Mouse (Mus musculus): ENCODE measurements at regions not wholly inside any gene's neighbourhood (a gene's known extent, or its start where the extent isn't known, plus 50 kb on each side); places are given as distances from the start of the nearest gene placed in this dataset.

DNA sequence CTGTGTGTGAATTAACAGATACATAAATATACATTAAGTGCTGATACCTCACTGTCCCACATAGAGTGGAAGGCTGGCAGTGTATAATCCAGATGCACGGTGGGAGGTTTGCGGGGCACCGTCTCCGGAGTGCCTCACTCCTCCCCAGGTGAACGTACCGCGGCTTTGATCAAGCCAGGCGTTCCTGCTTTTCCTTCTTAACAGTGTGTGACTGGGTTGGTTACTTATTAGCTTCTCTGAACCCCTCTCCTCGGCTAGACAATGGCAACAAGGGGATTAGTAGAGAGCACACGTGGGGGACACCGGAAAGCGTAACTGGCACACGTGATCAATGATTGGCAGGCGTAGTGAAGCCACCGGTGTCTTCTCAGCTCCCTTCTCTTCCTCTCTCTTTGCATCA, 396.8 kb upstream of the Atp11b start:
- WGBS (ENCODE audit: insufficient replicate concordance), result 79% methylated on average over 15 of the region's 15 CpGs
- Histone ChIP-seq H3K4me2 (no peak overlapping the region), H3K9me3 (replicated peaks; ENCODE audit: control insufficient read depth, low read length) (no peaks in the 10 kb centered on the region)

GRCm38 (mm10) chr3:35358541-35358940, 395.4 kb upstream of the Atp11b start:
- H3K4me2 ChIP-seq, result no peak overlapping the region
- 66% methylated on average over 6 of the region's 6 CpGs for whole genome bisulfite sequencing (ENCODE audit: insufficient replicate concordance)

More for the DNA sequence above, 396.8 kb upstream of the Atp11b start:
- no peaks in the 10 kb centered on the region for H3K4me1 ChIP-seq (ENCODE audit: control insufficient read depth, insufficient read depth, low read length)
- no peak overlapping the region for H3K4me3 ChIP-seq (ENCODE audit: low read depth, low read length)
- H3K27ac ChIP-seq (ENCODE audit: low read depth, low read length), result no peak overlapping the region
- no peak overlapping the region for H3K9ac ChIP-seq (ENCODE audit: low read depth, low read length)
- no peaks in the 10 kb centered on the region for H3K27me3 ChIP-seq (ENCODE audit: control insufficient read depth, insufficient read depth, low read length)
- H3K36me3 ChIP-seq (ENCODE audit: control insufficient read depth, insufficient read depth, low read length), result no peaks in the 10 kb centered on the region
- no peak for ATAC-seq (replicated peaks; ENCODE audit: insufficient number of reproducible peaks, low FRiP score, low TSS enrichment)

DNA sequence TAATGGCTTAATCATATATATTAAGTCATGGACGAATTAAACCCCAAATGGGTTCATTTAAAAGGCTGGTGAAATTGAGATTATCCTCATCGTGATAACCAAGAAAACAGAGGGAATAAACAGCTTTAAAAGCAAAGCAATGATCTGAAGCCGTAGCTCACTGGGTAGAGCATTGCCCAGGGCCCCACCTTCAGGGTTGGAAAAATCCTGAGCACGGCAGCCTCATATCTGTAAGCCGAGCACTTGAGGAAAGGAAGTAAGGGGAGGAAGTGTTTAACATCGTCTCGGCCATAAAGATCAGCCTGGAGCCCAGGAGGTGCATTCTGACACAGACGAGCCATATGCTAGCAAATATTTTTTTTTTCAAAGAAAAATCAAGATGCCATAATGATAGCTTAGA, 394.6 kb upstream of the Atp11b start:
- Histone ChIP-seq H3K36me3 (ENCODE audit: control insufficient read depth, insufficient read depth, low read length) (no peaks in the 10 kb centered on the region), H3K27ac (ENCODE audit: low read depth, low read length) (no peak overlapping the region), H3K4me1 (ENCODE audit: control insufficient read depth, insufficient read depth, low read length) (no peaks in the 10 kb centered on the region), H3K4me3 (ENCODE audit: low read depth, low read length) (no peak overlapping the region), H3K27me3 (ENCODE audit: control insufficient read depth, insufficient read depth, low read length) (no peaks in the 10 kb centered on the region), H3K9ac (ENCODE audit: low read depth, low read length) (no peak overlapping the region), H3K4me2 (no peak overlapping the region), H3K9me3 (replicated peaks; ENCODE audit: control insufficient read depth, low read length) (no peaks in the 10 kb centered on the region)
- 45% methylated on average over 8 of the region's 8 CpGs for WGBS (ENCODE audit: insufficient replicate concordance)
- no peak for ATAC-seq (replicated peaks; ENCODE audit: insufficient number of reproducible peaks, low FRiP score, low TSS enrichment)

More at GRCm38 (mm10) chr3:35358541-35358940, 395.4 kb upstream of the Atp11b start:
- ATAC-seq (replicated peaks; ENCODE audit: insufficient number of reproducible peaks, low FRiP score, low TSS enrichment), result no peak
- Histone ChIP-seq H3K36me3 (ENCODE audit: control insufficient read depth, insufficient read depth, low read length) (no peaks in the 10 kb centered on the region), H3K27ac (ENCODE audit: low read depth, low read length) (no peak overlapping the region), H3K27me3 (ENCODE audit: control insufficient read depth, insufficient read depth, low read length) (no peaks in the 10 kb centered on the region), H3K4me1 (ENCODE audit: control insufficient read depth, insufficient read depth, low read length) (no peaks in the 10 kb centered on the region), H3K9ac (ENCODE audit: low read depth, low read length) (no peak overlapping the region), H3K4me3 (ENCODE audit: low read depth, low read length) (no peak overlapping the region), H3K9me3 (replicated peaks; ENCODE audit: control insufficient read depth, low read length) (no peaks in the 10 kb centered on the region)

DNA sequence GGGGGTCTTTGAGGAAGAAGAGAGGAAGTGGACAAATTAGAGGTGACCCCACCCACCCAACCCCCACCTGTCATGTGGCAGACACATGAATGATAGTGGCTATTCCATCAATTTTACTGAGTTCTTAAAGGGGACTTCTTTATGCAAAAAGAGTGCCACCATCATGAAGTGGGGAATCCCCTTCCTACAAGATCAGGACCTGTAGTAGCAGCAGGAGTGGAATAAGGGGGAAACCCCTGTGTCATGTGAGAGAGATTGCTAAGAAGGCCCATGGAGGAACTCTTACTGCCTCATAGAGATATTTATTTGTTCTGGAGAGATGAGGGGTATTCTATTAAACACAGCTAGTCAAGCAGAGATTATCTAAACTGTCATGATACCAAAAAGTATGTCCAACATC, 393.4 kb upstream of the Atp11b start:
- no peak for ATAC-seq (replicated peaks; ENCODE audit: insufficient number of reproducible peaks, low FRiP score, low TSS enrichment)
- no peak overlapping the region for H3K4me2 ChIP-seq

GRCm38 (mm10) chr3:35361086-35361485, 392.8 kb upstream of the Atp11b start:
- Histone ChIP-seq H3K9me3 (replicated peaks; ENCODE audit: control insufficient read depth, low read length) (no peaks in the 10 kb centered on the region), H3K4me2 (no peak overlapping the region), H3K4me1 (ENCODE audit: control insufficient read depth, insufficient read depth, low read length) (no peaks in the 10 kb centered on the region), H3K36me3 (ENCODE audit: control insufficient read depth, insufficient read depth, low read length) (no peaks in the 10 kb centered on the region), H3K27ac (ENCODE audit: low read depth, low read length) (no peak overlapping the region), H3K4me3 (ENCODE audit: low read depth, low read length) (no peak overlapping the region), H3K9ac (ENCODE audit: low read depth, low read length) (no peak overlapping the region), H3K27me3 (ENCODE audit: control insufficient read depth, insufficient read depth, low read length) (no peaks in the 10 kb centered on the region)
- no peak for ATAC-seq (replicated peaks; ENCODE audit: insufficient number of reproducible peaks, low FRiP score, low TSS enrichment)
- WGBS (ENCODE audit: insufficient replicate concordance), result 90% methylated on average over 2 of the region's 2 CpGs

More for the DNA sequence above, 393.4 kb upstream of the Atp11b start:
- Histone ChIP-seq H3K9me3 (replicated peaks; ENCODE audit: control insufficient read depth, low read length) (no peaks in the 10 kb centered on the region), H3K4me3 (ENCODE audit: low read depth, low read length) (no peak overlapping the region), H3K4me1 (ENCODE audit: control insufficient read depth, insufficient read depth, low read length) (no peaks in the 10 kb centered on the region), H3K27me3 (ENCODE audit: control insufficient read depth, insufficient read depth, low read length) (no peaks in the 10 kb centered on the region), H3K27ac (ENCODE audit: low read depth, low read length) (no peak overlapping the region), H3K36me3 (ENCODE audit: control insufficient read depth, insufficient read depth, low read length) (no peaks in the 10 kb centered on the region), H3K9ac (ENCODE audit: low read depth, low read length) (no peak overlapping the region)

DNA sequence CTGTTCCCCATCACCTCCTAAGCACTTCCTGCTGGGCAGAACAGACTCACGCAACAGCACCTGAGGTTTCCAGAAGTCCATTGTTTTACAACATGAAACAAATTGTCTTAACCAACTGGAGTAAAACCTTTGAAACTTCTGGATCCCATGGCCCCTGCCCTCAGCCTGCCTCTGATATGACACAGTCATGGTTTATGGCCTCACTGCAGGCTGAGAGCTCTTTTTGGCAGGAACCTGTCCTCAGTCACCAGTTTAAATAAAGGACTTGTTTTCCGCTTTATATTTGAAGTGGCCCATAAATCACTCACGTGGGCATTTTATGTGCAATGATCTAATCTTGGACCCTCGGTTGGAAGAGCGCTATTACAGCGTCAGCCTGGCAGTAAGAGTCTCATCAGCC, 388.5 kb upstream of the Atp11b start:
- H3K27ac ChIP-seq (ENCODE audit: low read depth, low read length), result no peak overlapping the region
- H3K4me2 ChIP-seq, result no peak overlapping the region
- 84% methylated on average over 6 of the region's 6 CpGs for WGBS (ENCODE audit: insufficient replicate concordance)
- no peaks in the 10 kb centered on the region for H3K36me3 ChIP-seq (ENCODE audit: control insufficient read depth, insufficient read depth, low read length)
- no peaks in the 10 kb centered on the region for H3K9me3 ChIP-seq (replicated peaks; ENCODE audit: control insufficient read depth, low read length)
- H3K4me1 ChIP-seq (ENCODE audit: control insufficient read depth, insufficient read depth, low read length), result no peaks in the 10 kb centered on the region
- ATAC-seq (replicated peaks; ENCODE audit: insufficient number of reproducible peaks, low FRiP score, low TSS enrichment), result no peak
- H3K27me3 ChIP-seq (ENCODE audit: control insufficient read depth, insufficient read depth, low read length), result no peaks in the 10 kb centered on the region
- no peak overlapping the region for H3K4me3 ChIP-seq (ENCODE audit: low read depth, low read length)
- H3K9ac ChIP-seq (ENCODE audit: low read depth, low read length), result no peak overlapping the region

GRCm38 (mm10) chr3:35372276-35372675, 381.6 kb upstream of the Atp11b start:
- Histone ChIP-seq H3K27ac (ENCODE audit: low read depth, low read length) (no peak overlapping the region), H3K4me1 (ENCODE audit: control insufficient read depth, insufficient read depth, low read length) (no peaks in the 10 kb centered on the region), H3K4me3 (ENCODE audit: low read depth, low read length) (no peak overlapping the region), H3K27me3 (ENCODE audit: control insufficient read depth, insufficient read depth, low read length) (no peaks in the 10 kb centered on the region), H3K9me3 (replicated peaks; ENCODE audit: control insufficient read depth, low read length) (no peaks in the 10 kb centered on the region), H3K4me2 (no peak overlapping the region), H3K9ac (ENCODE audit: low read depth, low read length) (no peak overlapping the region), H3K36me3 (ENCODE audit: control insufficient read depth, insufficient read depth, low read length) (no peaks in the 10 kb centered on the region)
- ATAC-seq (replicated peaks; ENCODE audit: insufficient number of reproducible peaks, low FRiP score, low TSS enrichment), result no peak
- 85% methylated on average over 1 of the region's 1 CpGs for WGBS (ENCODE audit: insufficient replicate concordance)

DNA sequence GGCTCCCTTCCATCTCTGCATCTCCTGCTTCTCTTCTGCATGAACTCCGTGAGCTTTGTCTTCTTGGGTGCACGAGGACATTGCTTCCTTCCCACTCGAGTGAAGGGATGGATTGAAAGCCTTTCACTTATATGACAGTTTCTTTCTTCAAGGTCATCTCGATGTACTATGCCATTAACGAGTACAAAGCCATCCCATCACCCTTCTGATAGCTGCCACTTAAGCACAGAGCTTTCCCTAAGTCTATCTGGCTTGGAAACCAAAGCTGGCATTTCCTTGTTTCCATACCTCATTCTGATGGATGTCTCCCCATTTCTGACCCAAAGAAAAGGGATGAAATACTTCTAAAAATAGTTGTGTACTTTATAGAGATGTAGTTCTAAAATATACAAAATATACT, 366.5 kb upstream of the Atp11b start:
- no peak overlapping the region for H3K4me2 ChIP-seq
- WGBS (ENCODE audit: insufficient replicate concordance), result 55% methylated on average over 5 of the region's 5 CpGs
- no peaks in the 10 kb centered on the region for H3K36me3 ChIP-seq (ENCODE audit: control insufficient read depth, insufficient read depth, low read length)
- ATAC-seq (replicated peaks; ENCODE audit: insufficient number of reproducible peaks, low FRiP score, low TSS enrichment), result no peak
- H3K9me3 ChIP-seq (replicated peaks; ENCODE audit: control insufficient read depth, low read length), result no peaks in the 10 kb centered on the region
- H3K9ac ChIP-seq (ENCODE audit: low read depth, low read length), result no peak overlapping the region
- H3K27ac ChIP-seq (ENCODE audit: low read depth, low read length), result no peak overlapping the region
- H3K4me3 ChIP-seq (ENCODE audit: low read depth, low read length), result no peak overlapping the region
- no peaks in the 10 kb centered on the region for H3K4me1 ChIP-seq (ENCODE audit: control insufficient read depth, insufficient read depth, low read length)
- no peaks in the 10 kb centered on the region for H3K27me3 ChIP-seq (ENCODE audit: control insufficient read depth, insufficient read depth, low read length)

GRCm38 (mm10) chr3:35392657-35393056, 361.2 kb upstream of the Atp11b start:
- Histone ChIP-seq H3K9ac (ENCODE audit: low read depth, low read length) (no peak overlapping the region), H3K4me2 (no peak overlapping the region), H3K27me3 (ENCODE audit: control insufficient read depth, insufficient read depth, low read length) (no peaks in the 10 kb centered on the region), H3K4me1 (ENCODE audit: control insufficient read depth, insufficient read depth, low read length) (no peaks in the 10 kb centered on the region), H3K36me3 (ENCODE audit: control insufficient read depth, insufficient read depth, low read length) (no peaks in the 10 kb centered on the region), H3K27ac (ENCODE audit: low read depth, low read length) (no peak overlapping the region), H3K4me3 (ENCODE audit: low read depth, low read length) (no peak overlapping the region), H3K9me3 (replicated peaks; ENCODE audit: control insufficient read depth, low read length) (no peaks in the 10 kb centered on the region)
- ATAC-seq (replicated peaks; ENCODE audit: insufficient number of reproducible peaks, low FRiP score, low TSS enrichment), result no peak
- WGBS (ENCODE audit: insufficient replicate concordance), result 97% methylated on average over 2 of the region's 2 CpGs

Measured in heart, embryonic 11.5 days (tissue).